Mouse (Mus musculus): ENCODE results near the gene Cox4i1.

- TF ChIP-seq USF1 (IDR thresholded peaks at IDR 0.05; ENCODE audit: low read depth) = no peak
- no peak for TF ChIP-seq MAX (IDR thresholded peaks at IDR 0.05)
- TF ChIP-seq CTCF (IDR thresholded peaks at IDR 0.05; ENCODE audit: control insufficient read depth, insufficient read depth, insufficient read length) = no peak
- TF ChIP-seq FOSL1 (IDR thresholded peaks at IDR 0.05; ENCODE audit: insufficient read depth, low read length, poor library complexity, severe bottlenecking) = no peak
These were observed 44.4 kb upstream of the Cox4i1 start for GRCm38 (mm10) chr8:120623608-120624007.

Data from C2C12 (cell line).